Mouse (Mus musculus) granulocyte monocyte progenitor cell, adult 5-6 weeks (primary cell): ENCODE data around the gene Kifc3. TPM values are rescaled to one million over a fixed set of nuclear protein-coding genes. Genes with fewer than 3 reads are reported as not detected.
"Not testable (repeated sequence)": the region's sequence is repeated elsewhere in the genome, so short reads cannot be mapped to it uniquely, and the experiment has no call there.

Experiments
- ATAC-seq: replicated peaks from 2 replicates; pipeline ENCODE4 v1.8.0; 2016; ENCODE audit warnings: mild to moderate bottlenecking, moderate TSS enrichment, inconsistent platforms; ENCODE audit not compliant: poor library complexity, severe bottlenecking
- total RNA-seq, 2 experiments: library from RNA; stranded (forward) in 1 of 2; stranded (reverse) in 1 of 2; fragments of 200-712, 200-1000 nt in 1 of 2; fragments of >200 nt in 1 of 2; fragmentation: Nextera tagmentation in 1 of 2; gene quantifications; 2 replicates each; pipeline ENCODE4 v1.2.3; 2014 to 2017

Kifc3 gene
- total RNA-seq (2014; fragmentation: Nextera tagmentation) (0.26 and 1.1 TPM in 2 replicates), total RNA-seq (2017) (3.2 and 4.1 TPM in 2 replicates)

DNA sequence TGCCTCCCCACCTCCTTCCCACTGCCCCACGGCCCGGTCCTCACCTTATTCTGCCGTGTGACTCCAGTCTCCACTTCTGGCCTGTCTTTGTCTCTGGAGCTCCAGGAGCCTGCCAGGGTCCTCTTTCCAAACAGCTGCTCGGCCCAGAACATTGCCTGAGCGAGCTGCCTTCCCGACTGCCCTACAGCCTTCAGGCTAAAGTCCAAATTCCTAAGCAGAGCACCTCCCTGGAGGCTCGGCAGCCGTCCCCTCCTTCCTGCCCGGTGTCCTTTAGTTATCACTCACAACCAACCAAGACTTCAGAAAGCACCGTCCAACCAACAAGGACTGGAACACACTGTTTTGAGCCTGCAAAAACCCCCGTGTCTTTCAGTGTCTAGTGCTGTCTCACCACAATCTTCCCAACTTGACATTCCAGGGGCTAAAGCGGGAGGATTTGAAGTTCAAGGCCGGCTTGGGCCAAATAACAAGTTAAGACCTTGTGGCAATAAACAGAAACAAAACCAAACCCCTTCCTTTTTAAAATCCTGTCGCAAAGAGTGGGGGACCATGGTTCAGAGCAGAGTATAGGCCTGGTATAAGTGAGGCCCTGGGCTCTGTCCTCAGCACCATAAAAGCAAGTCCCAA lies at the start of gene Kifc3:
Gene Kifc3, minus strand, starts transcription at position 164 of the 627 bp plus-strand sequence.
- ATAC-seq, result no peak

DNA sequence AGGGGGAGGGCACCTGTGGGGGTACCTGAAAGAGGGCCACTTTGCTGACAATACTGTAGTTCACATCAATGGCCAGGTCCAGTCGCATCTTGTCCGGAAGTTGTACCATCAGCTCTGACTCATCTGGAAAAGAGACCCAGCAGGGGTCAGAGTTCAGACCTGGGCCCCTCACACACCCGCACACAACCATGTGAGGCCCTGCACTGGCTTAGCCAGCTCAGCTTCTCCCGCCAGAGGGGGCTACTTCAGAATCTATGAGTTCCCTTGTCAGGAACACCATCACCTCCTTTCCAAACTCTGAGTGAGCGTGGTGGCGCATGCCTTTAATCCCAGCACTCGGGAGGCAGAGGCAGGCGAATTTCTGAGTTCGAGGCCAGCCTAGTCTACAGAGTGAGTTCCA lies 49.4 kb upstream of the Kifc3 start:
- ATAC-seq, result no peak

DNA sequence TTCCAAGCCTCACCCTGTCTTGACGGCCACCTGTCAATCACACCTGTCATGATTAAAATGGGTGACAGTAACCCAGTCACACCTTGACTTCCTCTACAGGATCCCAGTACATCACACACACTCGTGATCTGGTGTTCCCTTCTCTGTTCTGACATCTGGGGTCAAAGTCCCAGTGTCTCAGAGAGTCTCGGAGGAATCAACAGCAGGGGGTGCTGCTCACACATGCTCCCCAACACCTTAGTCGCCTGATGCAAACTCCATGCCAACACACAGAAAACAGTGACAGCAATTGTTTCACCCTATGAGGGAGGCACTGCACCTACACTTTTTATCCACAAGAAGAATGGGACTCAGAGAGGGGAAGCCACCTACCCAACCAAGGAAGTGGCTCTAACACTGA lies 47.2 kb upstream of the Kifc3 start:
- ATAC-seq, result peak; percentile 34

DNA sequence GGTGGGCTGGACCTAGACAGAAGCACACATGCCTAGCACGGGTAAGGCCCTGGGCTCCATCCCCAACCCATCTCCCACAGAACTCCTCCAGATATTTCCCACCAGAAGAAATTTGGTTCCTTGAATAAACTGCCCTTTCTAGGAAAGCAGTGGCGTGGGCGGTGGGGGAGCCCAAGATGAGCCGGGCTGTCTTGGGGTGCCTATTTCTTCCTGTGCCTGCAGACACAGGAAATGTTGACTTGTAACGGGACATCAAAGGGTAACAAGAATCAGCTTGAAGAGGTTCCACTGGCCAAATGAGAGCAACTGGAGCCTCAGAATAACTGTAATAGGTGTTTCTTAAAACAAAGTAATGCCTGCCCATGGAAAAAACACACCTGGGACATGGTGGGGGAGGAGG lies 44.7 kb upstream of the Kifc3 start:
- no peak for ATAC-seq

DNA sequence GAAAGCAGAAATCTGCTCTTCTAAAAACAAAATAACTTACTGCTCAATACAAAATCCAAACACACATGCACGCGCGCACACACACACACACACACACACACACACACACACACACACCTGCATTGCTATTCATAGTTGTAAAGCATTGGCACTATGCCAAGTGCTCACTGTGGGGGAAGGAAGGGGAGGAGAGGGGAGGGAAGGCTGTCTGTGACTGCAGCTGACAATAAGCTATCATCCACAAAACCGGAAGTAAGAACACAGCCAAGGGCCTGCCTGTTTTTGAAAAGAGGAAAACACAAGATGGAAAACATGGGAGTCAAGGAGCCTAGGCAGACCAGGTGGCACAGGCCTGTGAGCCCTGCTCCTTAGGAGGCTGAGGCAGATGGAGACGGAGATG lies 42.6 kb upstream of the Kifc3 start:
- peak; percentile 76 for ATAC-seq

DNA sequence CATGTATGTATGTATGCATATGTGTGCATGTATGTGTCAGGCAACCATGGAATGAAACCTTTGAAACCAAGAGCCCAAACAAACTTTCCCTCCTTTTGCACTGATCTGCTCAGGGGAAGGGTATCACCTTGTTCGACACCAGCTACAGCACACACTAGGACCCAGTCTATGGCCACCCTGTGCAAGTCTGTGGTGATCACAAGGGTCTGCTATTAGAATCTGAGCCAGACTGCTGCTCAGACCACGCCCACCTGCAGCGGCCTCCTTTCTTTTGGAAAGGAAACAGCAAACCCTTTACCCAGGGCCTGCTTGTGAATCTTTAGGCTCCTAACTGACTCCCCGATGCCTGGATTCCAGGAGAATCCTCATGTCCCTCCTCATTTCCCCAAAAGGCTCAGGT lies 41.2 kb upstream of the Kifc3 start:
- no peak for ATAC-seq

DNA sequence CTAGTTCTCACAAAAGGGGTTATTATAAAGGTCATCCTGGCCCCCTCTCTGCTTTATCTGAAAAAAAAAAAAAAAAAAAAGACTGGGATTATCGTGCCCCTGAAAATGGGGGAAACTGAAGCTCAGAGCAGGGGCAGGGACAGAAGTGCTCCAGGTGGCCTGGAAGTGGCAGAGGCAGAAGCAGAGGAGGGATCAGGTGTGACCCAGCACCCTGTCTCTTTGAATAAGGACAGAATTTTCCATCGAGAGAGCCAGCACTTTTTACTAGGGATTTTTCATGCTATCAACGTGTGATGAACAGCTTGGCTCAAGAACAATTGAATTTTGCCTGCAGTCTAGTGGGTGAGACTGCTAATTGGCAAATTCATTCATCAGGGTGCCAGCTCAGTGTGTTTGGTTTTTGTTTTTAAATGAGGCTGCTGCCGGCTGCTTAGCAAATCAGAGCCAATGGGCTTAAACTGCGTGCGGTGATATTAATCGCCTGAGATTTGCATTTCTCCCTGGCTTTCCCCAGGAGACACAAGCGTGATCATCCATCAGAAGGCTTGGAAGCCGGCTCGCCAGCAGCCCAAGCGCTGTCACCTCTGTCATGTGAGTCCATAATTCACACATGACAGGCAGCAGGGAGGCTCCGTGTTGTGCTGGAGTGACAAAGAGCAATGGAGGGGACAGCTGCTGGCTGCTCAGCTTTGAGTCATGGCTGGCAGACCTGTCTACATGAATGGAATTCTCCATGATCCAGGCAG lies 40.4 kb upstream of the Kifc3 start:
- ATAC-seq, result no peak

DNA sequence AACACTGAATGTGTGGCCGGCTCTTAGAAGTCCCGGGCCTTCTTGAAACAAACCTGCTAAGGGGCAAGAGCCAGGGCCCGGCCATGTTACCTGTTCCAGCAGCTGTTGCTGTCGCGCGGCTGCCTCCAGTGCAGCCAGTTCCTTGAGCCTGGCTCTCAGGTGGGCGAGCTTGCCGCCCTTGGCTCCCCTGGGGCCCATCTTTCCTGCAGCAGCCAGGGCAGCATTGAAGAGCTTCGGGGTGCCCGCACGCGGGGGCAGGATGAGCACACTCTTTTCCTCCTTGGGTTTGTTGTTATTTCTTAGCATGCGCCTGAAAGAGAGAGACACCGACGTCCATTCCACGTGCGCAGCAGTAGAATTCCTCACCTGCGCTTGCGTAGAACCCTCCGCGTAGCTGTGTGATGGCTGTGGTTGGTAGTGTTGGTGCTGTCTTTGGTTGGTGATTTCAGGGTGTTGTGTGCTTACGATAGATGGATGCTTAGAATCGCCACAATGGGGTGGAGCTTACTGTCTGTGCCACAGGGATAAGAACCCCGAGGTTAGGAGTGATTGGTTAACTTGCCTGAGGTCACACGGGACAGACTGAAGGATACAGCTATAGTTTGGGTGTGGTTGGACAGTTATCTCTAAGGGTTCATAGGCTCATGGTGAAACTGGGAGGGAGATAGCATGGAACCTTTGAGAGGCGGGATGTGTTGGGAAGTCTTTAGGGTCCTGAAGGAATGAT lies 39.6 kb upstream of the Kifc3 start:
- ATAC-seq, result no peak

DNA sequence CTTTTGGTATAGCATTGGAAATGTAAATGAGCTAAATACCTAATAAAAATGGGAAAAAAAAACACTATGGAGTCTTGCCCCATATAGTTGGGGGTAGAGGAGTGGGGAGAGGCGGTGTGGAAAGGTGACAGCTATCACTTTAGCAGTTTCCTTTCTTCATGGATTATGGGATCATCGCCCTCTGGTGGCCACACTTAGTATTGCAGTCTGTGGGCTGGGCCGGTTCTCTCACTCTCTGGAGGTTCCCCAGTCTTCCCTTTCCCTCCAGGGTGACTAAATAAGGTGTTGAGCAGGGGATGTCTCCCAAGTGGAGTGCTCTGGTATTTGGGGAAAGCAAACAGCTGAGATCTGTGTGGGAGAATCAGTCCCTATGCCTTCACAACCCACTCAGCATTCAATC lies 33.1 kb upstream of the Kifc3 start:
- peak; percentile 87 for ATAC-seq

DNA sequence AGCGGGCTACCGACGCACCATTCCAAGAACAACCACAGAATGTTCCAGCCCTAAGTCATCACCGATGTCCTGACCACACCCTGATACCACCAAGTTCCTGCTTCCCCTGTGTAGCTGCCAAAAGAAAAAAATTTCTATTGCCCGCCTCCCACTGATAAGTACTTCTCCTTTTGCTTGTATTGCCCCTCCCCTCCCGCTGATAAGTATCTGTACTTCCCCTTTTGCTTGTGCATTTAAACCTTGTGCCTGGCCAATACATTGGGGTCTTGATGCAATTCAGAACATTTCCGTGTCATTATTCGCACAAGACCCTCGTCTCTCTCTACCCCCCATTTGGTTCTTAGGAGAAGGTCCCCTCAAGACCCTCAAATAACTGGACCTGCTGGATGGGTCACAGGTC lies 27.5 kb upstream of the Kifc3 start:
- ATAC-seq, result not testable (repeated sequence)

DNA sequence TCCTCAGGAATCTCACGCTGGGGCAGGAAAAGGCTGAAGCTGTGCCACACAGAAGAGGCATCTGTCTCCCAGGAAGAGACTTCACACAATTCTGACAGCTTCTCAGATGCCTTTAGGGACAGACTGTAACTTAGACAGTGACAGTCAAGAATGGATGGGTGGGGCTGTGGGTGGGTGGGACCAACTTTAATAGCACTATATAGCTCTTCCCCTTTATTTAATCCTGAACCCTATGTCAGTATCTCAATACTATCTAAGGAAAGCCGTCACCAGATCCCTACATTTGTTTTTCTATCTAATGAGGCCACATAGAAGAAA lies 24.5 kb upstream of the Kifc3 start:
- no peak for ATAC-seq

DNA sequence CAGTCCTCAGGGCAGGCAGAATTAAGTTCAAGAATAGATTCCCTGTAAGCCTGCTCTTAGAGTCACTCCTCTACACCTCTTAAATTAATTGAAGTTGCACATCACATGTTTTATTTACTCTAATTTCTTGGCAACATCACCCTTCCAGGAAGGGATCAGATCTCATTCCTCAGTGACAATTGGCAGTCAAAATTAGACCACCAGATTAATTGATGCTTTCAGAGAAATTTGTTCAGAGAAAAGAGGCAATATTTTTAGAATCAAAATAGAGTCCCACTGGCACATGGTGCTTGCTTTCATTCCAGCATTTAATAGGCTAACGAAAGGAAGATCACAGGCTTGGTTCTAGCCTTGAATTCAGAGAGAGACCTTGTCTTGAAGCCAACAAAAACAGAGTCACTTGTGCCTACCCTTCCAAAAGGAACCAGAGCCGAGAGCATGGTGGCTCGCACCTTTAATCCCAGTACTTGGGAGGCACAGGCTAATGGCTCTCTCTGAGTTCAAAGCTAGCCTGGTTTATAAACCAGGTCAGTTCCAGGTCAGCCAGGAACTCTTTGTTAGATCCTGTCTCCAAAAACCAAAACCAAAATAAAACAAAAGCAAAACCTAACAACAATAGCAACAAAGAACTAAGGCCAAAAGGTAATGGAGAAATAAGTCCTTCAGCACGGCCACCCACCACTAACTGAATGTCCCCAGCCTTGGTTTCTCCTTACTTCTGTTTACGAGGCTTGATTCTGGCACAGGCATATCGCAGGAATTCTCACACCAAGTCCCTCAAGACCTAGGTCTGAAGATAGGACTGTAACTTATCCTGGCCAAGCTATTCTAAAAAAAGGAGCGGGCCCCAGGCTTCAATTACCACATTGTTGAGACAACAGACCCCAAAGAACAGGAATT lies 23.9 kb upstream of the Kifc3 start:
- no peak for ATAC-seq

DNA sequence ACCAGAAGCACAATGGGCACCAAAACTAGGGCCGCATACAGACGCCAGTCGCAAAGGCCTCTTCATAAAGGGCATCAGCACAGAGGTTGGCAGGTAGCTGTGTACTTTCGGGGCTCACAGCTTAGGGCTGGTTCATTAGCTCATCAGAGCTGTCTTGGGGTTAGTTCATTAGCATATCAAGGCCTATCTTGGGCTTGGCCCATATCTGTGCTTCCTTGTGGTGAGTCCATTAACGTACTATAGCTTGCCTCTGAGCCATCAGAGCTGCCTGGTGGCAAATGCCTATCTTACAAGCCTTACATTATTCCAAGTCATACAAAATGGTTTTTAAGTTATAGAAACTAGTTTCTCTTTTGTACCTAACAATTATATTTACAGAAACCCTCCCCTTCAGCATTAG lies 21.4 kb upstream of the Kifc3 start:
- no peak for ATAC-seq

DNA sequence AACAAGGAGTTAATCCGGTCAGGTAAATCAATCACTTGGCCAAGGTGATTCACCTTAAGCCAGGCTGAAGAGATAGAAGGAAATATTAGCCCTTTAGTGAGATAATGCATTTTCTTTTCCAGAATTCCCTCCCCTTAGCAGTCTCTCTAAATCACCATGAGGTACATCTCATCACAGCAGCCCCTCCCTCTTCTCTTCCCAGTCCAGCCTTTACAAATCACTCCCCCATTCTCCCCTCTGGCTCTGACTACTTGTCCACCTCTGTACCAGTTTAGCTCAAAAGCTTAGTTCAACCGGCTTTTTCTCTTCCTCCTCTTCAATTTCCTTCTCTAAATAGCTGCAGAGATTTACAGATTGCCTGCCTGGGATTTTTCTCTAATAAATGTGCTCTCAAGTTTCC lies 18.4 kb upstream of the Kifc3 start:
- no peak for ATAC-seq

DNA sequence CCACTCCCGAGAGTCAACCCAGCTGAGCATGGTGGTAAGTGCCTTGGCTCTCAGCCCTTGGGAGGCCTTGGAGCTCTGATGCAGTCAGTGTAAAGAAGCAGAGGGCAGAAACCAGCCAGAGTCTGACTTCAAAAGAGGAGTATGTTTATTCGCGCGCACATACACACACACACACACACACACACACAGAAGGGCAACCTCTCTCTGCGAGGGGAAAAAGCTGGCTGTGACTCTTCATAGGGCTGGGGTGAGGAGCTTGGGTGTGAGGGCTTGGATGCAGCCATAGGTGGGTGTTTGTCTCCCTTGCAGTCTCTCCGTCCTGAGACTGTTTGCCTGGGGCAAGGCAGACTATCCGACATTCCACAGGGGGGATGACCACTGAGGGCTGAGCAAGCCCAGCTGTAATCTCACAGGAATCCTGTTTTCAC lies 18.0 kb upstream of the Kifc3 start:
- ATAC-seq, result no peak

DNA sequence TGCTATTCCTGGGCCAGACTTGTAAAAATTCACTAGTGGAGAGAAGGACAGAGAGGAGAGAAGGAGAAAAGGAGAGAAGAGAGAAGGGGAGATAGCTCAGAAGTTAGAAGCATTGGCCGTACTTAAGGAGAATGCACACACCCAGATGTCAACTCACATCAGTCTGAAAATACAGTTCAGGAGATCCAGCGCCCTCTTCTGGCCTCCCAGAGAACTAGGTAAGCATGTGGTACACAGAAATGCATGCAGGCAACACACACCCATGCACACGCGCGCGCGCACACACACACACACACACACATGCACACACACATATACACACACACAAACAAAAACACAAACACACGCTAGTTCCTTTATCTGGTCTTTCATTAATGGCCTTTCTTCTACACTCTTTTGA lies 17.0 kb upstream of the Kifc3 start:
- no peak for ATAC-seq

DNA sequence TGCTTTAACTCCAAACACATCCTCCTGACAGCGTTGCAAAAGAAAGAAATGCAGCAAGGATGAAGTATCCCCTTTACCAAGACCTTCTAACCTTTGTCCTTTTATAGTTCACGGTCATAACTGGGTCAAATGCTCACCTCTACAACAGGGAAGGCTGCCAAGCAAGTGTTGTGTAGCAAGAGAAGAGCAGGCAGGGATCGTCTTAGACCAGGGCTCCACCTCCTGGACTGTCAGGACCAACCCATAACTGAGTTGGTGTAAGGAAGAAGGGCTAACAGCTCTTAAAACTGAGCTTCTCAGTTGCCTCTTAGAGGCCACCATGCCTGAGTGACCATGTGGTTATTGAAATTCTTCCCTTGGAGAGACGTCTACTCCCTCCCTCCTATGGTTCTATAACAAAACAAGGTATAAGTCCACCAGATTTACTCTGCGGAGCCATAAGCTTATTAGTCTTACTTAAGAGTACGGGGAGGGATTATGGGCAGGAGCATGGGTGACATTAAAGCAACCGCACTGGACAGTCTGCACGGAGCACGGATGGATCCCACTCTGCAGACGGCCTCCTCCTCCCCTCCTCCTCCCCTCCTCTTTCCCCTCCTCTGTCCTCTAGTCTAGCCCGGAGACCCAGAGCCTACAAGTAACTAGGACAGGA lies 13.2 kb upstream of the Kifc3 start:
- ATAC-seq, result no peak

DNA sequence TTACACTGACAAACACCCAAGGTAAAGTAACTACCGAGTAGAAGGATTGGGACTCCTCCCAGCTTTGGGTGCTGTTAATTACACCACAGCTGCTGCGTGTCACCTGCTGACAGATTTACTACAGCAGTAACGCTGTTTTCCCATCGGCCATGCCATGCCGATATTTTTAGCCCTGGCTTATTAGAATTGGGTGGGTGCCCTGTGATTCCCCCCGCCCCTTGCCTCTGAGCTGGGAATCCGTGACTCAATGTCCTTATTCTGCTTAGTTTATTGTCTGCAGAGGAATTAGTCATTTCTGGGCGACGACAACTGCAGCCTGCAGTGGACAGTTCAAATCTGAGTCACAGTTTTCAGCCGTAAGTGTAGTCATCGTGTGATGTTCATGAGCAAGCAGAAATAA lies 7.3 kb upstream of the Kifc3 start:
- no peak for ATAC-seq

DNA sequence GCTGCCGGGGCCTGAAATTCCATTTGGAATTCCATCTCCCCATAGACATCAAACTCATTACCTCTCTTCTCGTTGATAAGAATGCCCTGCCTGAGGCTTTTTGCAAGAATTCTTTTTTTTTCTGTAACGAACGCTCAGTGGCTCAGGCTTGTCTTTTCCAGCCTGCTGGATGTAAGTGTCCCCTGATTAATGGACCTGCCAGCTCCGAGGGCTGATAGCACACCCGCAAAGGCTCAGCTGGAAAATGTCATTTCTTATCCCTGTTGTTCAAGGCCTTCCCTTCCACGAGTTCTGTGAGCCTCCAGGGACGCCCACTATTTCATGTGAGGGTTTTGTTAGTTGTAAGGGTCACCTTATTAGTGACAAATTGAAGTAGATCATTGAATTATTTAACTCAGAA lies 3.3 kb upstream of the Kifc3 start:
- ATAC-seq, result no peak

DNA sequence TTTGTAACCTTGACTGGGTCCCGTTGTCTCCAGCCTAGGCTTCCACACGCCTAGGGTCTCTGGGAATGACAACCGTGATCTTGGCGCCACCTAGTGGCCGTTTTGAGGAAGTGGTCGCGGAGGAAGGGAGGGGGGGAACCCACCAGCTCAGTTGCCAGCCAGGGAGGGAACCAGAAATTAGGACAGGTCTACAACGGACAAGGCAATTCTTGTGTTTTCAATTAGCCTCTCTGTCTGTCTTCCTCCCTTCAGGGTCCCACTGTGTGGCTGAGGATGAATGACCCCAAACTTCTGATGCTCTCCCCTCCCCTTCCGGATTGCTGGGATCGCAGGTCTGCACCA lies 1.4 kb upstream of the Kifc3 start:
- peak; percentile 88 for ATAC-seq
